31 mouse cellular contexts compared by ENCODE assay signal in genomic region chr16:25494153-25494552, GRCm38 (mm10).
"Had no signal": no experiment of that assay in that cellular context is flagged by ENCODE, and none has a peak within 500 bp of the region (broad histone marks: within the 10 kb centered on the region; RNA-seq: fewer than 3 reads in every experiment).

No protein-coding gene starts in this region.

- H3K36me3 ChIP-seq: heart, embryonic 12.5 days; heart, embryonic 13.5 days; heart, embryonic 15.5 days; hindbrain, embryonic 10.5 days; hindbrain, embryonic 12.5 days; hindbrain, embryonic 13.5 days; hindbrain, embryonic 15.5 days; intestine, embryonic 15.5 days; kidney, embryonic 15.5 days had no signal

- H3K4me1 ChIP-seq: heart, embryonic 12.5 days; heart, embryonic 13.5 days; heart, embryonic 15.5 days; hindbrain, embryonic 10.5 days; hindbrain, embryonic 12.5 days; hindbrain, embryonic 13.5 days; hindbrain, embryonic 15.5 days; intestine, embryonic 15.5 days; kidney, embryonic 15.5 days had no signal

- H3K9me3 ChIP-seq: heart, embryonic 12.5 days; heart, embryonic 13.5 days; heart, embryonic 15.5 days; hindbrain, embryonic 10.5 days; hindbrain, embryonic 12.5 days; hindbrain, embryonic 13.5 days; hindbrain, embryonic 15.5 days; intestine, embryonic 15.5 days; kidney, embryonic 15.5 days had no signal

- DNase-seq: heart, postnatal 10 days; heart, postnatal 14 days; heart, postnatal 36 days; heart, postnatal 4 days; kidney, adult 11 months; kidney, adult 18-20 months; kidney, adult 2 months; kidney, adult 8-10 months; kidney, adult 9 months; kidney, postnatal 10 days; kidney, postnatal 14 days; kidney, postnatal 25 days; kidney, postnatal 36 days; kidney, postnatal 4 days; layer of hippocampus, adult 9-11 months; layer of hippocampus, postnatal 36 days had no signal

- H3K4me3 ChIP-seq: heart, embryonic 12.5 days; heart, embryonic 13.5 days; heart, embryonic 15.5 days; hindbrain, embryonic 10.5 days; hindbrain, embryonic 12.5 days; hindbrain, embryonic 13.5 days; hindbrain, embryonic 15.5 days; intestine, embryonic 15.5 days; kidney, embryonic 15.5 days; layer of hippocampus, adult 2 months; left cerebral cortex, adult 2 months had no signal

- H3K4me2 ChIP-seq: heart, embryonic 11.5 days; heart, embryonic 12.5 days; heart, embryonic 13.5 days; heart, embryonic 15.5 days; hindbrain, embryonic 12.5 days; hindbrain, embryonic 13.5 days; hindbrain, embryonic 14.5 days; hindbrain, embryonic 15.5 days; intestine, embryonic 15.5 days; kidney, embryonic 15.5 days had no signal

- H3K27ac ChIP-seq: heart, embryonic 13.5 days; heart, embryonic 15.5 days; hindbrain, embryonic 10.5 days; hindbrain, embryonic 12.5 days; hindbrain, embryonic 13.5 days; hindbrain, embryonic 14.5 days; hindbrain, embryonic 15.5 days; hindbrain, postnatal 0 days; intestine, embryonic 15.5 days; kidney, embryonic 15.5 days; kidney, postnatal 0 days; layer of hippocampus, adult 2 months; left cerebral cortex, adult 2 months had no signal

- H3K27me3 ChIP-seq: heart, embryonic 12.5 days; heart, embryonic 13.5 days; heart, embryonic 15.5 days; hindbrain, embryonic 12.5 days; hindbrain, embryonic 13.5 days; hindbrain, embryonic 15.5 days; intestine, embryonic 15.5 days; kidney, embryonic 15.5 days had no signal

- H3K9ac ChIP-seq: heart, embryonic 12.5 days; heart, embryonic 13.5 days; heart, embryonic 15.5 days; hindbrain, embryonic 12.5 days; hindbrain, embryonic 13.5 days; hindbrain, embryonic 14.5 days; hindbrain, embryonic 15.5 days; intestine, embryonic 15.5 days; kidney, embryonic 15.5 days had no signal
